Mouse (Mus musculus) liver, postnatal 0 days (tissue): ENCODE measurements around the gene Cass4.

Source experiments
- CTCF ChIP-seq: sonication (generic); IDR thresholded peaks from 2 replicates; pipeline ENCODE4 v1.5.1; 2016; ENCODE audit warnings: antibody characterized with exemption, low read depth
- EP300 ChIP-seq: IDR thresholded peaks from 2 replicates; pipeline ENCODE4 v1.6.1; 2016; ENCODE audit warnings: antibody characterized with exemption, low read depth, mild to moderate bottlenecking

DNA sequence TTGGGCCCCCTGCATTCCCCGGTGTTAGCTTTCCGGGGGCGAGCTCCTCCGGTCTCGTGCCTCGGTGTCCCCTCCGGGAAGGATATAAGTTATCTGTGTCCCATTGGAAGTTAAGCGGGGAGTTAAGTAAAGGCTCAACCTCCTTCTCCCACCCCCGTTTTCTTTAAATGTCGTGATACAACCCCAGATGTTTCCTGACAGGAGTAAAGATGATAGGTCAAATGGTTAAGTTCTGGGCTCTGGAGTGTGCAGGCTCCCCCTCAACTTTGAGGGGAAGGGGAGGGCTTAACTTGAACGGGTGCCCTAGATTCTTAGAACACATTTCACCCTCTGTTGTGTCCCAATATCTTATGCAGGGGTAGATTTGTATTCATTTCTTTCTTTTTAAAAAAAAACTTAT, 22.3 kb upstream of the Cass4 start:
- TF ChIP-seq EP300: no peak
- TF ChIP-seq CTCF: no peak
